Mouse (Mus musculus) midbrain, embryonic 15.5 days (tissue): ENCODE measurements around the gene 2410002F23Rik. TPM values are rescaled to one million over a fixed set of nuclear protein-coding genes. Genes with fewer than 3 reads are reported as not detected.
"Not testable (repeated sequence)": the region's sequence is repeated elsewhere in the genome, so short reads cannot be mapped to it uniquely, and the experiment has no call there.

Source experiments
- ATAC-seq: fragments of 200-750 bp; cut with Nextera tagmentation; replicated peaks from 2 replicates; pipeline ENCODE4 v1.8.0; 2017; ENCODE audit warnings: moderate TSS enrichment
- H3K27ac ChIP-seq: fragments of 300-500 bp; sonication (generic); 2 replicates; pipeline ENCODE4 v1.5.1; 2015; ENCODE audit warnings: mild to moderate bottlenecking, inconsistent platforms
- H3K27me3 ChIP-seq: fragments of 300-500 bp; sonication (generic); replicated peaks from 2 replicates; pipeline ENCODE4 v1.6.1; 2015; ENCODE audit warnings: inconsistent platforms
- H3K36me3 ChIP-seq: fragments of 300-500 bp; sonication (generic); replicated peaks from 2 replicates; pipeline ENCODE4 v1.6.1; 2015; ENCODE audit warnings: inconsistent platforms
- H3K4me1 ChIP-seq: fragments of 300-500 bp; sonication (generic); 2 replicates; pipeline ENCODE4 v1.6.1; 2015; ENCODE audit warnings: inconsistent platforms
- H3K4me2 ChIP-seq: fragments of 300-500 bp; sonication (generic); 2 replicates; pipeline ENCODE4 v1.6.1; 2015; ENCODE audit warnings: inconsistent platforms, mild to moderate bottlenecking, moderate library complexity
- H3K4me3 ChIP-seq: fragments of 300-500 bp; sonication (generic); 2 replicates; pipeline ENCODE4 v1.5.1; 2015; ENCODE audit warnings: mild to moderate bottlenecking, inconsistent platforms
- H3K9ac ChIP-seq: fragments of 300-500 bp; sonication (generic); 2 replicates; pipeline ENCODE4 v1.6.1; 2015; ENCODE audit warnings: mild to moderate bottlenecking, inconsistent platforms
- H3K9me3 ChIP-seq: fragments of 300-500 bp; sonication (generic); 2 replicates; pipeline ENCODE4 v1.6.1; 2016; ENCODE audit warnings: inconsistent platforms
- WGBS: fragments of 180-500 bp; shearing (Covaris S2); methylation state at CpG from one replicate; pipeline ENCODE4 v1.1.7; 2015; ENCODE audit warnings: mixed read lengths; 5-methylcytosine and 5-hydroxymethylcytosine counted together
- polyA plus RNA-seq: library from polyadenylated mRNA; unstranded; fragments of >200 nt; fragmentation: Nextera tagmentation; extraction: Ambion mirVana; gene quantifications from 2 replicates; pipeline ENCODE4 v1.2.1, GENCODE M21; 2015

Gene 2410002F23Rik
- polyA plus RNA-seq, 1 experiment from 2014 or later = 240 TPM

DNA sequence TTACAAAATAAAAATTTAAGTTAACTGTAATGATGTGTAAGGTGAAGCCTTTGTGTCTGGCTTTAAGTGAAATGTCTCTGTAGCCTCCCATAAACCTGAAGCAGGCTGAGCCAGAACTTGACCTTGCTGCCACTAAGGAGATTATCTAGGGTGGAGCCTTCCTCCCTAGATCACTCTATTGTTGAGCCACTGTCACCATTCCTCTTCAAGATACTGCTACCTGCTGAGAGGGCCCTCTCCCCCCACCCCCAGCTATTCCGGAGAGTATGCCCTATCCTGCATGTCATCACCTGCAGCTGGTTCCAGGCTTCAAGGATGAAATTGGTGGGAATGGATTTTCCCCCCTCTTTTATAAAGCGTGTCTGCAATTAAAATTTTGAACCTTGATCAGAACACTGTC, 51.0 kb downstream of the 2410002F23Rik start:
- H3K4me1 ChIP-seq, H3K36me3 ChIP-seq, H3K27ac ChIP-seq, H3K4me3 ChIP-seq, H3K4me2 ChIP-seq, H3K9me3 ChIP-seq, ATAC-seq, H3K27me3 ChIP-seq, H3K9ac ChIP-seq: not testable (repeated sequence)
- WGBS = 92% methylated on average over 2 of the region's 2 CpGs

Other genes with a start within 250 kb of the 2410002F23Rik start
- gene Klk1b26, start 234.6 kb upstream of the 2410002F23Rik start, polyA plus RNA-seq = not detected in 2 replicates
- not detected in 2 replicates for gene Klk1b27, start 194.4 kb upstream of the 2410002F23Rik start, polyA plus RNA-seq
- not detected in 2 replicates for gene Klk1b21, start 144.4 kb upstream of the 2410002F23Rik start, polyA plus RNA-seq
- not detected in 2 replicates for gene Klk1b22, start 134.0 kb upstream of the 2410002F23Rik start, polyA plus RNA-seq
- not detected in 2 replicates for gene Klk1b16, start 110.0 kb upstream of the 2410002F23Rik start, polyA plus RNA-seq
- gene Klk1b24, start 58.5 kb upstream of the 2410002F23Rik start, polyA plus RNA-seq = not detected in 2 replicates
- gene Klk1b3, start 48.5 kb upstream of the 2410002F23Rik start, polyA plus RNA-seq = not detected in 2 replicates
- not detected in 2 replicates for gene Klk1b4, start 39.3 kb upstream of the 2410002F23Rik start, polyA plus RNA-seq
- not detected in 2 replicates for gene Klk1b5, start 30.8 kb upstream of the 2410002F23Rik start, polyA plus RNA-seq
- gene Klk1, start 21.4 kb upstream of the 2410002F23Rik start, polyA plus RNA-seq = not detected in 2 replicates
- not detected in 2 replicates for gene Gm36864, start 10.5 kb upstream of the 2410002F23Rik start, polyA plus RNA-seq
- gene 1700028J19Rik, start within 50 bp of the 2410002F23Rik start, polyA plus RNA-seq = 1.4 and 1.7 TPM in 2 replicates
- 0.21 TPM in 1 of 2 replicates, not detected in the other for gene Acp4, start 10.7 kb downstream of the 2410002F23Rik start, polyA plus RNA-seq
- gene Gm15517, start 14.7 kb downstream of the 2410002F23Rik start, polyA plus RNA-seq = not detected in 2 replicates
- gene Clec11a, start 60.2 kb downstream of the 2410002F23Rik start, polyA plus RNA-seq = 3.6 and 3.9 TPM in 2 replicates
- 39.8 and 46.5 TPM in 2 replicates for gene Shank1, start 63.5 kb downstream of the 2410002F23Rik start, polyA plus RNA-seq
- gene Syt3, start 137.4 kb downstream of the 2410002F23Rik start, polyA plus RNA-seq = 56.3 and 57.2 TPM in 2 replicates
- gene 1700008O03Rik, start 139.1 kb downstream of the 2410002F23Rik start, polyA plus RNA-seq = 2.1 and 2.6 TPM in 2 replicates
- gene Lrrc4b, start 182.3 kb downstream of the 2410002F23Rik start, polyA plus RNA-seq = 16.7 and 18.1 TPM in 2 replicates
- 5.8 and 6.0 TPM in 2 replicates for gene Aspdh, start 218.7 kb downstream of the 2410002F23Rik start, polyA plus RNA-seq
- 38.8 and 42.2 TPM in 2 replicates for gene Josd2, start 221.3 kb downstream of the 2410002F23Rik start, polyA plus RNA-seq
- gene Emc10, start 249.8 kb downstream of the 2410002F23Rik start, polyA plus RNA-seq = 145 and 162 TPM in 2 replicates
- 30.1 and 36.6 TPM in 2 replicates for gene Fam71e1, start 249.9 kb downstream of the 2410002F23Rik start, polyA plus RNA-seq